Mouse (Mus musculus): ENCODE measurements at regions not wholly inside any gene's neighbourhood (a gene's known extent, or its start where the extent isn't known, plus 50 kb on each side); places are given as distances from the start of the nearest gene placed in this dataset.

- no peak for TF ChIP-seq CTCF (IDR thresholded peaks at IDR 0.05; ENCODE audit: borderline replicate concordance, extremely low read depth, insufficient read depth, insufficient read length)
- no peak for TF ChIP-seq POLR2A (IDR thresholded peaks at IDR 0.05; ENCODE audit: borderline replicate concordance, extremely low read depth, insufficient read depth, insufficient read length, poor library complexity, severe bottlenecking)
These were observed 749.6 kb upstream of the Pabpc4l start for GRCm38 (mm10) chr3:47197584-47197983.
